ENCODE assay signal across 8 mouse cellular contexts in the genomic region with DNA sequence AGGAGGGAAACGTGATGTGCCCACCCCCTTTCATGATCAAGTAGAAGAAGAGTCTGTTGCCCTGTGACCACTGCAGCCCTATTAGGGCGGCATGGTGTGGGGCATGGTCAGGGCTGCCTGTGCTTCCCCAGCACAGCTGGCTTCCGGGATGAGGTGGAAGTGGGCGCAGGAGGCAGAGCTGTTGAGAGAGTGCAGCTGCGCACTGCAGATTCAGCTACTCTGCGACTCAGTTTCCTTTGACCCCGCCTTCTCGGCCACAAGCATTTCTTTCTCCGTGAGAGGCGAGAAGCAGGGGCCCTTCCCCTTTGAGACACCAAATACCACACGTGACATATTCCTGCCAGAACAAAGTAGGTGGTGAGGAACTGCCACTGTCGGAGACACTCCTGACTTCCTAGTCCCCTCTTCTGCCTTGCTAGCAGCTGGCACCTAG. TPM values are rescaled to one million over a fixed set of nuclear protein-coding genes. Genes with fewer than 3 reads are reported as not detected.
DNase-seq lines count a peak whose midpoint lies in the region; ATAC-seq lines count a peak whose summit lies in the region.

No protein-coding gene starts in this region.

- H3K36me3 ChIP-seq in forebrain, embryonic 13.5 days (ENCODE audit: poor library complexity, severe bottlenecking): no peaks in the 10 kb centered on the region

- H3K4me2 ChIP-seq in forebrain, embryonic 13.5 days: peak overlapping the region; percentile 57

- H3K9me3 ChIP-seq in forebrain, embryonic 13.5 days (replicated peaks): no peaks in the 10 kb centered on the region

- 5% methylated on average over 12 of the region's 12 CpGs for whole genome bisulfite sequencing in forebrain, embryonic 13.5 days

- H3K27ac ChIP-seq in forebrain, embryonic 13.5 days: no peak overlapping the region

- intact Hi-C loops in heart, postnatal 36 days (cut with DNase I): no loop called here

- H3K9ac ChIP-seq in forebrain, embryonic 13.5 days: peak overlapping the region; percentile 65

- peak; percentile 79 for ATAC-seq in forebrain, embryonic 13.5 days

- H3K27me3 ChIP-seq in forebrain, embryonic 13.5 days: no peaks in the 10 kb centered on the region

- peak overlapping the region; percentile 26; the same call in 1 of the 2 replicates for H3K4me3 ChIP-seq in forebrain, embryonic 13.5 days

- H3K4me1 ChIP-seq in forebrain, embryonic 13.5 days: peaks cover 9% of the 10 kb centered on the region

- DNase-seq in left cerebral cortex, adult 18-20 months (ENCODE audit: low spot score in 2 of 2): peak; percentile 19 to 35
- DNase-seq in left cerebral cortex, adult 11 months (ENCODE audit: low spot score): no peak
- peak; percentile 24 to 37 for DNase-seq in heart, postnatal 36 days
- DNase-seq in layer of hippocampus, postnatal 10 days (ENCODE audit: low spot score in 2 of 2): peak; percentile 16 to 50
- peak; percentile 81 for DNase-seq in lung, postnatal 36 days
- DNase-seq in right cerebral cortex, adult 18-20 months: peak; percentile 55
- peak; percentile 42 for DNase-seq in yolk sac, embryonic 10.5 days (ENCODE audit: low spot score)

RNA-seq across cellular contexts. Expression of a gene that starts 22.0 kb away (rescaled TPM):
- 1 to 10 TPM; 1.6 TPM for total RNA-seq in left cerebral cortex, adult 18-20 months (2021)
- polyA plus RNA-seq in forebrain, embryonic 13.5 days (2015; fragmentation: Nextera tagmentation; extraction: Ambion mirVana): 1.3 and 1.7 TPM in 2 replicates
- total RNA-seq in heart, postnatal 36 days (2021): 1 to 10 TPM; 1.4 to 2.2 TPM
- 1 to 10 TPM; 1.2 to 1.4 TPM for total RNA-seq in layer of hippocampus, postnatal 10 days (2021)

RNA-seq across cellular contexts. Expression of a gene that starts 22.3 kb away (rescaled TPM):
- total RNA-seq in left cerebral cortex, adult 18-20 months (2021): 100 to 1,000 TPM; 335 to 352 TPM
- 341 and 372 TPM in 2 replicates for polyA plus RNA-seq in forebrain, embryonic 13.5 days (2015; fragmentation: Nextera tagmentation; extraction: Ambion mirVana)
- 100 to 1,000 TPM; 360 to 389 TPM for total RNA-seq in heart, postnatal 36 days (2021)
- total RNA-seq in layer of hippocampus, postnatal 10 days (2021): 100 to 1,000 TPM; 263 to 275 TPM

RNA-seq across cellular contexts. Expression of a gene that starts 36.2 kb away (rescaled TPM):
- total RNA-seq in left cerebral cortex, adult 18-20 months (2021): 10 to 100 TPM; 19.5 to 20.8 TPM
- not detected in 2 replicates for polyA plus RNA-seq in forebrain, embryonic 13.5 days (2015; fragmentation: Nextera tagmentation; extraction: Ambion mirVana)
- 10 to 100 TPM; 10.3 to 14.5 TPM for total RNA-seq in heart, postnatal 36 days (2021)
- 10 to 100 TPM; 23.7 to 29.2 TPM for total RNA-seq in layer of hippocampus, postnatal 10 days (2021)

RNA-seq across cellular contexts. Expression of a gene that starts 51.2 kb away (rescaled TPM):
- total RNA-seq in left cerebral cortex, adult 18-20 months (2021): 10 to 100 TPM; 76.3 to 77.5 TPM
- 3.5 and 4.3 TPM in 2 replicates for polyA plus RNA-seq in forebrain, embryonic 13.5 days (2015; fragmentation: Nextera tagmentation; extraction: Ambion mirVana)
- 10 to 100 TPM; 30.8 to 38.3 TPM for total RNA-seq in heart, postnatal 36 days (2021)
- 100 to 1,000 TPM in 1 of 2 experiments, 10 to 100 TPM in 1; 86.3 to 102 TPM for total RNA-seq in layer of hippocampus, postnatal 10 days (2021)
